ENCODE assay signal across 8 mouse cellular contexts in genomic region chr7:37999691-38000090, GRCm38 (mm10). TPM values are rescaled to one million over a fixed set of nuclear protein-coding genes. Genes with fewer than 3 reads are reported as not detected.
DNase-seq lines count a peak whose midpoint lies in the region; ATAC-seq and TF ChIP-seq lines count a peak whose summit lies in the region.

No protein-coding gene starts in this region.

- no peak overlapping the region for H3K4me3 ChIP-seq in cerebellum, adult 2 months (replicated peaks; ENCODE audit: insufficient read depth, low read depth, low read length)
- no peak overlapping the region for H3K4me3 ChIP-seq in left cerebral cortex, adult 2 months
- H3K4me3 ChIP-seq in thymus, adult 2 months (ENCODE audit: control insufficient read depth, insufficient read depth, low read length), result no peak overlapping the region

- H3K27ac ChIP-seq in cerebellum, adult 2 months (ENCODE audit: insufficient read depth, low read length), result no peak overlapping the region
- no peak overlapping the region for H3K27ac ChIP-seq in left cerebral cortex, adult 2 months
- no peak overlapping the region; the same call in 1 of the 2 replicates for H3K27ac ChIP-seq in thymus, adult 2 months (ENCODE audit: control insufficient read depth, insufficient read depth, low read length)

- no peaks in the 10 kb centered on the region for H3K27me3 ChIP-seq in cerebellum, adult 2 months (ENCODE audit: control insufficient read depth, insufficient read depth, low read length)
- H3K27me3 ChIP-seq in thymus, adult 2 months (ENCODE audit: control insufficient read depth, insufficient read depth, low read length), result no peaks in the 10 kb centered on the region

- DNase-seq in cerebellum, adult 2 months, result peak in 1 of 2 experiments; percentile 21
- DNase-seq in cerebellum, adult 9-11 months, result no peak
- DNase-seq in left cerebral cortex, adult 2 months (ENCODE audit: extremely low spot score in 1 of 2, low spot score in 2 of 2), result no peak
- no peak for DNase-seq in left cerebral cortex, postnatal 14 days (ENCODE audit: low spot score in 2 of 2)
- peak; percentile 45 for DNase-seq in thymus, adult 2 months
- no peak for DNase-seq in right cerebral cortex, adult 18-20 months
- no peak for DNase-seq in left cerebral cortex, postnatal 4 days

- peak; percentile 52 for ATAC-seq in activated CD4-positive, CD25-positive, alpha-beta regulatory T cell, adult 4 months

- 50% methylated on average over 2 of the region's 2 CpGs for WGBS in cerebellum, adult 2 months
- WGBS in thymus, adult 2 months, result 36% methylated on average over 2 of the region's 2 CpGs

- no peaks in the 10 kb centered on the region for H3K36me3 ChIP-seq in thymus, adult 2 months (ENCODE audit: control insufficient read depth, insufficient read depth, low read length)

- peak; percentile 44; the same call in 1 of the 2 replicates for TF ChIP-seq CTCF in cerebellum, adult 2 months (IDR thresholded peaks at IDR 0.05; ENCODE audit: borderline replicate concordance, insufficient read depth, low read depth, low read length)
- TF ChIP-seq CTCF in left cerebral cortex, adult 2 months (IDR thresholded peaks at IDR 0.05), result peak; percentile 42
- TF ChIP-seq CTCF in thymus, adult 2 months (IDR thresholded peaks at IDR 0.05; ENCODE audit: borderline replicate concordance, control insufficient read depth, extremely low read depth, insufficient read depth, low read length, poor library complexity), result no peak

- H3K4me1 ChIP-seq in cerebellum, adult 2 months (ENCODE audit: control insufficient read depth, insufficient read depth, low read length), result 0 out of 2 replicates have a peak, but pooled peaks cover 2% of the 10 kb centered on the region
- H3K4me1 ChIP-seq in thymus, adult 2 months (replicated peaks; ENCODE audit: control insufficient read depth, insufficient read depth, low read length), result peaks cover 14% of the 10 kb centered on the region

- TF ChIP-seq POLR2A in cerebellum, adult 2 months (IDR thresholded peaks at IDR 0.05; ENCODE audit: borderline replicate concordance, insufficient read depth, low read length), result no peak
- TF ChIP-seq POLR2A in thymus, adult 2 months (IDR thresholded peaks at IDR 0.05; ENCODE audit: control insufficient read depth, extremely low read depth, insufficient read depth, low read length, poor library complexity), result no peak

- intact Hi-C loops in left cerebral cortex, adult 2 months (cut with DNase I), result no loop called here
- intact Hi-C loops in left cerebral cortex, postnatal 14 days (cut with DNase I), result no loop called here
- intact Hi-C loops in left cerebral cortex, postnatal 4 days (cut with DNase I), result no loop called here

RNA-seq across cellular contexts. Expression of gene Uri1, which starts 23.7 kb away (rescaled TPM):
- 30.3 and 31.4 TPM in 2 replicates for polyA plus RNA-seq in cerebellum, adult 2 months (2012; rRNA removed)
- total RNA-seq in left cerebral cortex, adult 2 months (2021), result 10 to 100 TPM; 39.2 to 51.4 TPM
- total RNA-seq in left cerebral cortex, postnatal 14 days (2021), result 10 to 100 TPM; 51.1 to 55.4 TPM
- polyA plus RNA-seq in activated CD4-positive, CD25-positive, alpha-beta regulatory T cell, adult 4 months (2017; shearing (Covaris generic)), result 10 to 100 TPM; 12.3 to 21.5 TPM
- polyA plus RNA-seq in thymus, adult 2 months (2012; rRNA removed), result 10.3 and 11.4 TPM in 2 replicates
- 10 to 100 TPM; 39.7 to 45.7 TPM for total RNA-seq in left cerebral cortex, postnatal 4 days (2021)
